Mouse (Mus musculus): ENCODE measurements around the gene Hist1h2bj.

DNA sequence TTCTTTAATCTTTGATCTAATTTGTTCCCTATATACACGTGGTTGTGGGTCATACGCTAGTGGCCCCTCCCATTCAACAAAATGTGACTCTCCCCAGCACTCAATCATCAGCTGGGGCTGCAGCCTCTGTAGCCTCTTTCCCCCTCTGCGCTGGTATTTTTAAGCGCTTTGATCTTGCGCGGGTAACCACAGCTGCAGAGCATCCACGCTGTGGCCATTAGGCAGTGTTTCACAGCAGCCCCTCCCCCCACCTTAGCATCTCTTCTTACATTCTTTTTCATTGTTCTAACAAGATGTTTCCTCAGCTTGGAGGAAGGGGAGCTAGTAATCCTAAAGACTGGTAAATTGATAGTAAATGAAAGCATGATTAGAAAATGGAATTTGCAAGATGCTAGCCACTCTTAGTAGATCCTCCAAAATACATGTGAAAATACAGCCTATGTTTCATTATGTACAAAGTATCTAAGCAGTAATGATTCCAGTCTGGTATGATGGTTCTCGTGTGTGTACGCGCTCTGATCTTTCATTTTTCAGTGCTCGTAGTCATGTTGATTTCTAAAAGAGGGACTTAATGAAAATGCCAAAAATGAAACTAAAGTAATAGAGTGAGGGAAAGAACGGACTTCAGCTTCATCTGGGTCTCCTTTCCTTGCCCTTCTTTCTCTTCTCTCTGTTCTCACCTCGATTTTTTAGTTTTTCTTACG is 6.9 kb downstream of the Hist1h2bj start:
- TF ChIP-seq POLR2A (IDR thresholded peaks at IDR 0.05; ENCODE audit: borderline replicate concordance, control insufficient read depth, low read depth, low read length) (no peak), CTCF (IDR thresholded peaks at IDR 0.05; ENCODE audit: control insufficient read depth, insufficient read depth, low read length) (no peak)
